Mouse (Mus musculus): Measurements from ENCODE around the gene L3mbtl3. TPM values are rescaled to one million over a fixed set of nuclear protein-coding genes. Genes with fewer than 3 reads are reported as not detected.

L3mbtl3 gene
- polyA plus RNA-seq, 1 experiment from 2014 or later: 12.2 TPM

- Histone ChIP-seq H3K27ac (ENCODE audit: poor library complexity, severe bottlenecking) (no peak overlapping the region), H3K27me3 (replicated peaks) (no peaks in the 10 kb centered on the region), H3K4me2 (no peak overlapping the region), H3K36me3 (no peaks in the 10 kb centered on the region), H3K9me3 (replicated peaks) (no peaks in the 10 kb centered on the region), H3K4me1 (replicated peaks) (no peaks in the 10 kb centered on the region), H3K9ac (no peak overlapping the region), H3K4me3 (no peak overlapping the region)
- no peak for ATAC-seq (ENCODE audit: insufficient number of reproducible peaks, low FRiP score)
- 42% methylated on average over 4 of the region's 4 CpGs for WGBS
Observed at GRCm38 (mm10) chr10:26238559-26238958, 137.2 kb downstream of the L3mbtl3 start.

- H3K27me3 ChIP-seq (replicated peaks): no peaks in the 10 kb centered on the region
- no peak overlapping the region for H3K27ac ChIP-seq (ENCODE audit: poor library complexity, severe bottlenecking)
Observed at GRCm38 (mm10) chr10:26232071-26232653, 143.6 kb downstream of the L3mbtl3 start.

GRCm38 (mm10) chr10:26229488-26229887 is 146.3 kb downstream of the L3mbtl3 start, which contains the start of gene Samd3:
TSS of gene Samd3 (plus strand) at chr10:26229707.
- H3K4me1 ChIP-seq (replicated peaks): no peaks in the 10 kb centered on the region
- 40% methylated on average over 4 of the region's 4 CpGs for WGBS
- no peak within 1 kb of the TSS for H3K27ac ChIP-seq (ENCODE audit: poor library complexity, severe bottlenecking)
- no peak within 1 kb of the TSS for H3K9ac ChIP-seq
- no peak for ATAC-seq (ENCODE audit: insufficient number of reproducible peaks, low FRiP score)
- H3K27me3 ChIP-seq (replicated peaks): no peaks in the 10 kb centered on the region
- H3K4me3 ChIP-seq: no peak within 1 kb of the TSS
- no peak within 1 kb of the TSS for H3K4me2 ChIP-seq
- no peaks in the 10 kb centered on the region for H3K36me3 ChIP-seq
- no peaks in the 10 kb centered on the region for H3K9me3 ChIP-seq (replicated peaks)

More at GRCm38 (mm10) chr10:26232071-26232653, 143.6 kb downstream of the L3mbtl3 start:
- ATAC-seq (ENCODE audit: insufficient number of reproducible peaks, low FRiP score): no peak
- no peaks in the 10 kb centered on the region for H3K4me1 ChIP-seq (replicated peaks)
- H3K36me3 ChIP-seq: no peaks in the 10 kb centered on the region
- WGBS: 73% methylated on average over 3 of the region's 3 CpGs
- no peaks in the 10 kb centered on the region for H3K9me3 ChIP-seq (replicated peaks)
- H3K9ac ChIP-seq: no peak overlapping the region
- no peak overlapping the region for H3K4me3 ChIP-seq
- H3K4me2 ChIP-seq: no peak overlapping the region

GRCm38 (mm10) chr10:26228187-26228586 is 147.6 kb downstream of the L3mbtl3 start:
- H3K4me1 ChIP-seq (replicated peaks): no peaks in the 10 kb centered on the region
- H3K36me3 ChIP-seq: no peaks in the 10 kb centered on the region
- H3K4me2 ChIP-seq: no peak overlapping the region
- no peak overlapping the region for H3K9ac ChIP-seq
- no peaks in the 10 kb centered on the region for H3K27me3 ChIP-seq (replicated peaks)
- no peak overlapping the region for H3K4me3 ChIP-seq
- no peak for ATAC-seq (ENCODE audit: insufficient number of reproducible peaks, low FRiP score)
- H3K9me3 ChIP-seq (replicated peaks): no peaks in the 10 kb centered on the region
- H3K27ac ChIP-seq (ENCODE audit: poor library complexity, severe bottlenecking): no peak overlapping the region

GRCm38 (mm10) chr10:26226734-26227133 is 149.0 kb downstream of the L3mbtl3 start:
- no peak overlapping the region for H3K9ac ChIP-seq
- no peak overlapping the region for H3K27ac ChIP-seq (ENCODE audit: poor library complexity, severe bottlenecking)
- H3K4me2 ChIP-seq: no peak overlapping the region
- H3K9me3 ChIP-seq (replicated peaks): no peaks in the 10 kb centered on the region
- H3K4me3 ChIP-seq: no peak overlapping the region
- no peaks in the 10 kb centered on the region for H3K36me3 ChIP-seq
- no peaks in the 10 kb centered on the region for H3K4me1 ChIP-seq (replicated peaks)
- ATAC-seq (ENCODE audit: insufficient number of reproducible peaks, low FRiP score): no peak
- no peaks in the 10 kb centered on the region for H3K27me3 ChIP-seq (replicated peaks)
- 22% methylated on average over 2 of the region's 2 CpGs for WGBS

DNA sequence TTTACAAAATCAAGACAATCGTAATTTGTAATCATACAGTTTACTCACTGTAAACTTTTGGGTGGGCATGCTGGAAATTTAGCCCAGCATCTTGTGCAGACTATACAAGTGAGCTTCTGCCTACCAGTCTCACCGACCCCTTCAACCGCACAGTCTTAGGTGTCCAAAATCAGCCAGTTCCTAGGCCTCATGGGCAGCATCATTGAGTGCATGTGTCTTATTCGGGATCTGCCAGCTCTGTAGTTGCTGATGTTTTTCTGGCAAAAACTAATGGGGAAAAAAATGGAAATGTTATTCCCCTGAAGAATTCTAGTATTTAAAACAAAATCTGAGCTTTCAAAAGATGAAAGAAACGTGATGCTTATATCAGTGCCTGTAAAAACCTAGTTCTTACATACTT is 149.5 kb downstream of the L3mbtl3 start:
- Histone ChIP-seq H3K27me3 (replicated peaks) (no peaks in the 10 kb centered on the region), H3K27ac (ENCODE audit: poor library complexity, severe bottlenecking) (no peak overlapping the region), H3K4me2 (no peak overlapping the region), H3K36me3 (no peaks in the 10 kb centered on the region), H3K4me1 (replicated peaks) (no peaks in the 10 kb centered on the region), H3K9me3 (replicated peaks) (no peaks in the 10 kb centered on the region), H3K9ac (no peak overlapping the region), H3K4me3 (no peak overlapping the region)
- 72% methylated on average over 5 of the region's 5 CpGs for WGBS
- no peak for ATAC-seq (ENCODE audit: insufficient number of reproducible peaks, low FRiP score)

Small RNA genes within 50 kb of the gene (microRNA-seq; reads per million reads assigned to microRNA genes)
- gene Gm27754: not detected

Other genes with a start within 250 kb of the L3mbtl3 start
- not detected in 2 replicates for gene Samd3, start 146.3 kb downstream of the L3mbtl3 start, polyA plus RNA-seq (2016; fragmentation: Nextera tagmentation; extraction: Ambion mirVana)

Data from heart, embryonic 12.5 days (tissue).